Mouse (Mus musculus): ENCODE measurements around the gene Cdh12.

DNA sequence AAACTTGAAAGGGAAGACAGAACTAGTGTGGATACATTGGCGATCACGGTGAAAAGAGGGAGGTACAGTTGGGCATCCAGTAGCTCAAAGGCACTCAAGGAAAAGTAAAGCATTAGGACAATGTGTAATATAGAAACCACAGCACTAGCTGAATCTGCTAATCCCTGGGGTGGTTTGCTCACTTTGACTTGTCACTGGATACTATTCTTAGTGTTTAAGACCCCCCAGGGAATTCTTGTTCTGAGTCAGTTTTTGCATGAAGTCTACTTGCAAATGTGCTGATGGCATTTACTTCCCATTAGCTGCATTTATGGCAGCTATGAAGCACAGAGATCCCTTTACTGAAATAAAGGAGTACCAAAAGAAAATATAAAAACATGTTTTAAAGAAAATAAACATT is 1095.7 kb downstream of the Cdh12 start:
- TF ChIP-seq GATA1 (IDR thresholded peaks at IDR 0.05; ENCODE audit: borderline replicate concordance, low read length): no peak
- no peak for TF ChIP-seq FLI1 (IDR thresholded peaks at IDR 0.05; ENCODE audit: low read length)
